Mouse (Mus musculus) CD4-positive, CD25-positive, alpha-beta regulatory T cell, adult 4 months (primary cell): ENCODE results near the gene Nck2. TPM values are rescaled to one million over a fixed set of nuclear protein-coding genes. Genes with fewer than 3 reads are reported as not detected.
"Not testable (repeated sequence)": the region's sequence is repeated elsewhere in the genome, so short reads cannot be mapped to it uniquely, and the experiment has no call there.

Source experiments
- ATAC-seq: one replicate; pipeline ENCODE4 v1.8.0; 2017
- polyA plus RNA-seq, 2 experiments: library from polyadenylated mRNA; unstranded; fragments of 100-300 nt; shearing (Covaris generic); gene quantifications; one replicate each; pipeline ENCODE4 v1.2.1; 2017

Nck2 gene
- polyA plus RNA-seq, 2 experiments from 2014 or later = 16.0 to 22.3 TPM

DNA sequence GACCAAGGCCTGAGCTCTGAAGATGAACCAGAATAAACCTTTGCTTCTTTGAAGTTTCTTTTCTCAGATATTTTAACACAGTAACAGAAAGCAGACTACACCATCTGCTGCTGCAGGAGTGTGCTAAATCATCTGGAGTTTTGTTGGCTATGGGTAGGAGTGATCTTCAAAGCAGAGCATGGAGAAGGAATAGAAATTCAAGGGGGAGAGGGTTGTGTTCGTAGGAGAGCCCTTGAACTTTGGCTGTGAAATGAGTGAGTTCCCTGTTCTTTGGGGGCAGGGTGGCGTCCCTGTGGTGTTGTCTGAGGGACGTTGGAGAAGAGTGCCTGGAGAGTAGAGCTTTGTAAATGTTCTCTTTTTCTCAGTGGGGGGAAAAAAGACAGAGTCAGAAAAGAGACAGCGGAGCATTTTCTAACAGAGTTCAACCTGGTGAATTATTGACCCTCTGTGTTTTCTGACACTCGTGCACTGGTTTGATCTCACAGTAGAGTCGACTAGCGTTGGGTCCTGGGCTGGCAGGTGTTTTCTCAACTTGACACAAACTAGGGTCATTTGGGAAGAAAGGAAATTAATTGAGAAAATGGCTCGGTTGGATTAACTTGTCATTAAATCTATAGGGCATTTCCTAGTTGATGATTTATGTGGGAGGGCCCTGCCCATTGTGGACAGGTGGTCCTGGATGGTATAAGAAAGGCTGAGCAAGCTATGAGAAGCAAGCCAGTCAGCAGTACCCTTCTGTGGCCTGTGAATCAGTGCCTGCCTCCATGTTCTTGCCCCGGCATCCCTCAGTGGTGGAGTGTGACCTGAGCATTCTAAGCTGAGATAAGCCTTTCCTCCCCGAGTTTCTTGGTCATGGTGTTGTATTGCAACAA is 57.8 kb downstream of the Nck2 start:
- no peak for ATAC-seq

DNA sequence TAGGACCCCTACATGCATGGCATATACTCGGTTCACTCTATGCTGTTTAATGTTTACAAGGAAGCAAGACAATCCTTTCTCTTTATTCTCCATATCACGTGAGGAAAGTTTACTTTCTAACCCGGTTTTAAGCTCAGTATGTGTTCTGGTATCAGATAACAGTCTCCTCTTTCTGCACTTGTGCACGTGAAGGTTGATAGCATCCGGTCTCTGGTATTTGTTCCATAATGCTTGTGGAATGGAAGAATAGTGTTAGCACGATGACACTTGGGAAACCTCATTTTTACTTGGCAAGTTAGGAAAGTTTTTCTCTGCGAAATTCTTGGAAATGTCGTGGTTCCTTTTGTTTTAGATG is 58.4 kb downstream of the Nck2 start:
- ATAC-seq = peak; percentile 28

- ATAC-seq = no peak
Observed at GRCm38 (mm10) chr1:43503261-43503660, 58.9 kb downstream of the Nck2 start.

DNA sequence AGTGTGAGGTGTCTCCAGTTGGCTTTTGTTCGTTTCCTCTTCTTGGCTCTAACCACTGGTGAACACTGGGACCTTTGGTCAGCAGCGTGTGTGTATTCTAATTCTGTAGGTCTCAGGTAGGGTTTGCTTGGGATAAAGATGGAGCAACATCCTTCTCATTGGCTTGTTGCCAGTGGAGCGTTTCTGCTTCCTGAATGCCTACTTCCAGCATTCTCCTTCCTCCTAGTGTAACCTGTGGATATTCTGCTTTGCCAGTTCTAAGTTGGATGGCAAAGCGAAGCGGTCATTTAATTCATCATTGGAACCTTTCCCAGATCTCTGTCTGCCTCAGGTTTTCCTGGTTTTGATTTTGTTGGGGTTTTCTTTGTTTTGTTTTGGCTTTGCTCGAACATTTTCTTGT is 59.3 kb downstream of the Nck2 start:
- no peak for ATAC-seq

GRCm38 (mm10) chr1:43504235-43504634 is 59.9 kb downstream of the Nck2 start:
- ATAC-seq = peak; percentile 21

GRCm38 (mm10) chr1:43506638-43507037 is 62.3 kb downstream of the Nck2 start:
- ATAC-seq = no peak

DNA sequence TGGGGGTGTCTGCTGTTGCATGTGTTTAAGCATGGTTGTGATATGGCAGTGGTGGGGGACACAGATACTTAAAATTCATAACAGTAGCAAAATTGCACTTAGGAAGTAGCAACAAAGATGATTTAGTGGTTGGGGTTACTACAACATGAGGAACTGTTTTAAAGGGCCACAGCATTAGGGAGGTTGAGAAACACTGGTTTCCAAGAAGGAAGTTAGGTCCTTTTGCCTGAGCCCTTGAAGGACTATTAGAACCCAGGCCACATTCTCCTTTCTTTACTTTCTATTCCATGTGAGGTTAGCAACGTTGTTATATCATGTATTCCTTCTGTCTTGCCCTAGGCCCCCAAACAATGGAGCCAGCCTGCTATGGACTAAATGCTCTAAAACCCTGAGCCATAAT is 63.4 kb downstream of the Nck2 start:
- ATAC-seq = no peak

DNA sequence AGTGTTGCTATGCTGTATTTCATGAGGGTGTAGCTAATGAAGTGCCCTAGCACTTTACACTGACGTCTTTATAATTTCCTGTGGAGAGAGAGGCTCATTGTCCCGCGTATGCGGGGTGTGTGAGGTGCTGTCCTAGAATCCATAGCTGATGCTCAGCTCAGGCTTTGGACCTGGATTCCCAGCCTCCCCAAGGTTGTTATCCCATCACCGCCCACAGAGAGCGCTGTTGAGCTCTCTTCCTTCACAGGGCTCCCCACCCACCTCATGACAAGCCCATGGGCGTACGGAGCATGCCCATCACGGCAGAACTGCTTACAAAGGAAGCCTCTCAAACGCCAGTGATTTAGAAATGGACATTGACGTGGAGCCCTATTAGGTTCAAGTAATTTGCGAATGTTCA is 66.9 kb downstream of the Nck2 start:
- peak; percentile 53 for ATAC-seq

GRCm38 (mm10) chr1:43511667-43512066 is 67.3 kb downstream of the Nck2 start:
- no peak for ATAC-seq

GRCm38 (mm10) chr1:43517405-43517804 is 73.0 kb downstream of the Nck2 start:
- no peak for ATAC-seq

DNA sequence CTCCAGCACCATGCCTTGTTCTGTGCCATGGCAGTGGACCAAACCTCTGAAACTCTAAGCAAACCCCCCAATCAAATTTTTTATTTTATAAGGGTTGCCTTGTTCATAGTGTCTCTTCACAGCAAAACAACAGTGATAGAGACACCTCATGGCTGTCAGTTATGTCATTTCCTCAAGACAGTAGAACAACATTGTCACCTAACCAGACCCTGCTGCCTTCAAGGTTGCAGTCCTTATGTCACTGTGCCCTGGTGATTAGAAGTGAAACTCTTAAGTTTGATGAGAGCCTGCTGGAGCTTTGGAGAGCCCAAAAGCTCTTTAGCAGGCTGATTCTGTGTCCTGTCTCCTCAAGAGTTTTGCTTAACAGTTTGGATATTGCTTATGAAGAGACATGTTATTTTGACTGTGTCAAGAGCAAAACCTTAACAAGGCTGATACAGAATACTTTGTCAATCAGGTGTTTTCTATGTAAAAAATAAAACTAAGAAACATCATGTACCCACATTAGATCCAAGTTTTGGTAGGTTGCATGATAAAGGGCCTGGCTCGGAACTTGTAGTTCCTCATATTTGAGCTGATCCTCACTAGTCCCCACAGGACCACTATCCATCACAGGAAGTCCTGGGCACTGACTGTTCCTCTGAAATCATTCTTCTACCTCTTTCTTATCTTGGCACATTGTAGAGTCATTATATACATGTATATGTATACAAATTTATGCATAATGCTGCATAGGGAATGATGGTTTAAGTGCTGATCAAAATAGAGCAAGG is 76.0 kb downstream of the Nck2 start:
- ATAC-seq = peak; percentile 74

DNA sequence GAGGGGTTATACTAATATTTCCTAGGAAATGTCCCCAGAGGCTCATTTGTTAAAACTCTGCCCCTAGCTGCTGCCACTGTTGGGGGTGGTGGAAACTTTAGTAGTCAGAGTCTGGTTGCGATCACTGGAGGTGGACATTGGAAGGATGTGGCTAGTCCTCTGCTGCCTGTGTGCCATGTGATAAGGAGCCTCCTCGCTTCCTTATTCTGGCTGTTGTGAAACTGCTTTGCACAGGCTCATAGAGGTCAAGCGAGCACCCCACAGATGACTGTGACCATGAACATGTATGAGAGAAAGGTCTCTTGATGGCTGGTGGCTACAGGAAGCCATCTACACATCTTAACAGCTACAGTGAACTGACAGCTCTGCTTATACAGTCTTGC is 76.6 kb downstream of the Nck2 start:
- peak; percentile 18 for ATAC-seq

GRCm38 (mm10) chr1:43521512-43521911 is 77.1 kb downstream of the Nck2 start:
- ATAC-seq = no peak

DNA sequence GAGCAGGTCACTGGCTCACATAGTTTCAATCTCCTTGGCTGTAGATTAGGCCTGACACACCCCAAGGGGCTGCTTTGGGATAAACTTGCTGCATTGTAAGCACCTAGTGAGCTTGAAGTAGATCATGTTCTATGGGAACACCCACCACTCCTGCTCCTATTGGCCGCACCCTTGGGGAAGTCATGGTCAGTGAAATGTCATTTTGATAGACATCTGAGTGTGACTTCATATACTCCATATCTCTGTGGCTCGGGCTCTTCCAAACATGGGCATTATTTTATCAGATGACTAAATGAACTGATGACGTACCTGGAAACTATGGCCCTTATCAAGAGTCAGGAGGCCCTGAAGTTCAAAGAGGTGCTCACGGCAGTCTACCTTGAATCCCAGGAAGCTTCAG is 77.6 kb downstream of the Nck2 start:
- ATAC-seq = peak; percentile 40

DNA sequence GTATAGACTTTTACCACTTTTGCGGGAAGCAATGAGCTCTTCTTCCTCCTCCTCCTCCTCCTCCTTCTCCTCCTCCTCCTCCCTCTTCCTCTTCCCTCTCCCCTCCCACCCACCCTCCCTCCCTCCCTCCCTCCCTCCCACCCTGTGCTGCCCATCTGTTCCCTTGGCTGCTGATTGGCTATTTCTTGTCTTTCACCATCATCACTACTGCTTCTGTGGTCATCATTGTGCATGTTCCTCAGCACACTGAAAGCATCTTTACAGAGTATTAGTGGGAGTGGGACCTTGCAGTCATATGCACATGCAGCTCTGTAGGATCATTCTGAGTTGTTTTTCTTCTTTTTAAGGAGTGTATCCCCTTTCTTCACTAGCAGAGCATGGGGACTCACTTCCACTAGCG is 78.6 kb downstream of the Nck2 start:
- ATAC-seq = no peak

GRCm38 (mm10) chr1:43524332-43524731 is 80.0 kb downstream of the Nck2 start:
- ATAC-seq = no peak

DNA sequence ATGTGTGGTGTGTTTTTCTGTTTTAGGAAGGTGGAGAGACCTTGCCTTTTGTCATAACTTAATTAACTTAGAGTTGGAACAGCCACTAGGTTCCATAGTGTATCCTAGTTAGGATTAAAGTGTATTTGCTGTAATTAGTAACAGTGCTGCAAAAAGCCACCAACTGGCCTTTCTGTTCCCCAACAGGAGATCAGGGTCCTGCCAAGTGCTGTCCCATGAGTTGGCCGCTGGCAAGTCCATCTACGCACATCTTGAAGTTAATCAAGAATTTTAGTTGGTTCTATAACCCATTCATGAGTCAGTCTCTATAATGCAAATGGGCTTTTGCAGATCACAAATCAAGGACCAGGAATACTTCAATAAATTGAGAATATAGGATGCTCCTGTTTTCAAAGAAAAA is 83.9 kb downstream of the Nck2 start:
- no peak for ATAC-seq

GRCm38 (mm10) chr1:43529086-43529485 is 84.7 kb downstream of the Nck2 start:
- ATAC-seq = no peak

GRCm38 (mm10) chr1:43530295-43531020 is 86.1 kb downstream of the Nck2 start:
- ATAC-seq = no peak

DNA sequence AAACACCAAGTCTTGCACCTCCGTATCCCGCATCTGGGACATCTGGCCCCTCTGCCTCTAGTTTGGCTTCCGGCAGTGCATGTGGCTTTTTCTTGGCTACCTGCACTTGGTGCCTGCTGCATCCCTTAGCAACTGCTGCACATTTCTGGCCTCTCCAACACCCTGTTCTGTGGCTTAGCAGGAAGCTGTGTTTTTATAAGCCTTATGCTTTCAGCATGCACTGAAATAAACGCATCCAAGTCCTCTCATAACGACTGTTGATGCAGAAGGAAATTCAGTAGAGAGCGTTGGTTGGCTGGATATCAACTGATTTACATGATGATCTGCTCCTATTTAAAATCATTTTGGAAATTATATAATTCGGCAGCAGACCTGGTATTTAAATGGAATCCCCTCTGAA is 86.9 kb downstream of the Nck2 start:
- ATAC-seq = no peak

DNA sequence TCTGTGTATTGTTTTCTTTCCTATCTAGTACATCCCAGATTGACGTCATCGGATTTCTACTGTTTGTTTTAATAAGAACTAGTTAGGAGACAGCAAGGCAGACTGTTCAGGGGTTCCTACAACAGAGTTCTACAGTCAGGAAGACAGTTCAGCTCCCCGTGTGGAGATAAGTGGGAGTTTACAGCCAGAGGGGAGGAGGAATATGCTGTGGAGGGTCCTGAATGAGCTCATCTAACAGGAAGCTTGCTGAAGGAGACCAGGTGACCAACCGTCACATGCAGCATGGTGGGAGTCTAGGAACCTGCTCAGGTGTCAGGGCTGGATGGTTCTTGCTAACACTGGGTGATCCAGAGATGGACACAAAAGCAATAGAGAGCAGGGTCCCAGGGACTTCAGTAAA is 87.9 kb downstream of the Nck2 start:
- no peak for ATAC-seq

DNA sequence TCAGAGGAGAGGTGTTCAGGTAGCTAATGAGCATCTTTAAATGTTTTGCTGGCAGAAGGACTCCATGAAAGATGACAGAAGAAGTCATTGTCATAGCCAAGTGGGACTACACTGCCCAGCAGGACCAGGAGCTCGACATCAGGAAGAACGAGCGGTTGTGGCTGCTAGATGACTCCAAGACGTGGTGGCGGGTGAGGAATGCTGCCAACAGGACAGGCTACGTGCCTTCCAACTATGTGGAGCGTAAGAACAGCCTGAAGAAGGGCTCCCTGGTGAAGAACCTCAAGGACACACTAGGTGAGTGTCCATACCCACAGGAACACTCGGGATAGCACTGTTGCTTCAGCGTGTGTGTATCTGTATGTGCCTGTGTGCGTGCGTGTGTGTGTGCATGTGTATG is 89.1 kb downstream of the Nck2 start:
- ATAC-seq = not testable (repeated sequence)

DNA sequence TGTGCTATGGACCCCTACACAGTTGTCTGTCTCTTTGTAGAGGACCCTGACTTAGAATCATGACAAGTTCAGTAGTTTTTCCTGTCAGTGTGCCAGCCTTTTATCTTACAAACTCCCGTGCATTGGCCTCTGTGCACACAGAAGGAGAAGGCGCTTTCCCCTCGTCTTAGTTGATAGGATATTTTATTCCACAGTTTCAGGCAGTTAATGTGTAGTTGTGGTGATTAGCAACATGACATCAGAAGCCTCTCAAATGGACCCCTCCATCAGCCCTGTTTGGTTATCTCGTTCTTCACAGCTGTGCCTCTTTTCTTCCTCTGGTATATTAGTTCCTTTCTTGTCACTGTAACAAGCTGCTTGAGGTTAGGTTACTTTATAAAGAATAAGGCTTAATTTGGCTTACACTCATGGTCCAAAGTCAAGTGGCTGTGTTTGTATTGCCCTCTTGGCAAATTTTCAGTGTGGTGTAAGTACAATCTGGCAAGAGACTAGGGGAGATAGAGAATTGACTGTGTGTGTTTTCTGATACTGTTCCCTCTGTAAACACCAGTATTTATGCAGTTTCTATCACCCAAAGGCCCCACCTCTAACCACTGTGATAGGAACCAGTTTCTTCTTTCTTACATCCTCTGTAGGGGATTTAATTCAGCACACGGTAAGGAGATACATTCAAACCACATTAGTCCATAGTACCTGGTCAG is 89.8 kb downstream of the Nck2 start:
- no peak for ATAC-seq
